In genomic region chr7:24487403-24487802, GRCm38 (mm10) we compare ENCODE assay signal across 18 mouse cellular contexts. TPM values are rescaled to one million over a fixed set of nuclear protein-coding genes. Genes with fewer than 3 reads are reported as not detected.
A peak's percentile ranks its signal among the peaks of the same experiment; 100 is the strongest.
DNase-seq lines count a peak whose midpoint lies in the region; ATAC-seq and TF ChIP-seq lines count a peak whose summit lies in the region.
"Had no signal": no experiment of that assay in that cellular context is flagged by ENCODE, and none has a peak within 500 bp of the region (broad histone marks: within the 10 kb centered on the region; RNA-seq: fewer than 3 reads in every experiment).

No protein-coding gene starts in this region.

- H3K27ac ChIP-seq in layer of hippocampus, adult 2 months, result peak overlapping the region; percentile 94
- peak overlapping the region; percentile 84 for H3K27ac ChIP-seq in forebrain, embryonic 12.5 days
- H3K27ac ChIP-seq in hindbrain, embryonic 15.5 days (replicated peaks), result peak overlapping the region; percentile 76
- H3K27ac ChIP-seq in neural tube, embryonic 13.5 days (replicated peaks), result peak overlapping the region; percentile 81
- H3K27ac ChIP-seq: embryonic facial prominence, embryonic 12.5 days; limb, embryonic 15.5 days had no signal

- no peak overlapping the region for H3K4me3 ChIP-seq in layer of hippocampus, adult 2 months
- no peak overlapping the region; the same call in 1 of the 2 replicates for H3K4me3 ChIP-seq in forebrain, embryonic 12.5 days (replicated peaks)
- no peak overlapping the region for H3K4me3 ChIP-seq in hindbrain, embryonic 15.5 days
- H3K4me3 ChIP-seq in neural tube, embryonic 13.5 days, result peak overlapping the region; percentile 29; the same call in 1 of the 2 replicates
- H3K4me3 ChIP-seq: embryonic facial prominence, embryonic 12.5 days; limb, embryonic 15.5 days had no signal

- WGBS in forebrain, embryonic 12.5 days, result 25% methylated on average over 3 of the region's 3 CpGs
- 27% methylated on average over 3 of the region's 3 CpGs for WGBS in hindbrain, embryonic 15.5 days
- 31% methylated on average over 3 of the region's 3 CpGs for WGBS in neural tube, embryonic 13.5 days

- H3K9me3 ChIP-seq in forebrain, embryonic 12.5 days, result no peaks in the 10 kb centered on the region
- no peaks in the 10 kb centered on the region for H3K9me3 ChIP-seq in hindbrain, embryonic 15.5 days
- no peaks in the 10 kb centered on the region for H3K9me3 ChIP-seq in neural tube, embryonic 13.5 days
- H3K9me3 ChIP-seq: embryonic facial prominence, embryonic 12.5 days; limb, embryonic 15.5 days had no signal

- H3K27me3 ChIP-seq in forebrain, embryonic 12.5 days, result no peaks in the 10 kb centered on the region
- no peaks in the 10 kb centered on the region for H3K27me3 ChIP-seq in hindbrain, embryonic 15.5 days
- H3K27me3 ChIP-seq in neural tube, embryonic 13.5 days, result no peaks in the 10 kb centered on the region
- H3K27me3 ChIP-seq: Patski had no signal

- no peak for ATAC-seq in forebrain, embryonic 12.5 days (ENCODE audit: low FRiP score)
- no peak for ATAC-seq in hindbrain, embryonic 15.5 days (ENCODE audit: low FRiP score, low read depth)
- peak; percentile 9; the same call in 1 of the 2 replicates for ATAC-seq in neural tube, embryonic 13.5 days (ENCODE audit: low read depth)
- ATAC-seq: Patski had no signal

- peaks cover 55% of the 10 kb centered on the region for H3K4me1 ChIP-seq in forebrain, embryonic 12.5 days
- peaks cover 68% of the 10 kb centered on the region for H3K4me1 ChIP-seq in hindbrain, embryonic 15.5 days (replicated peaks)
- H3K4me1 ChIP-seq in neural tube, embryonic 13.5 days (replicated peaks), result peaks cover 58% of the 10 kb centered on the region

- peaks cover 23% of the 10 kb centered on the region for H3K36me3 ChIP-seq in forebrain, embryonic 12.5 days (replicated peaks)
- peaks cover 6% of the 10 kb centered on the region; the same call in 1 of the 2 replicates for H3K36me3 ChIP-seq in hindbrain, embryonic 15.5 days
- H3K36me3 ChIP-seq in neural tube, embryonic 13.5 days, result peaks cover 23% of the 10 kb centered on the region
- H3K36me3 ChIP-seq: embryonic facial prominence, embryonic 12.5 days; limb, embryonic 15.5 days had no signal

- peak overlapping the region; percentile 57 for H3K4me2 ChIP-seq in forebrain, embryonic 12.5 days
- H3K4me2 ChIP-seq in hindbrain, embryonic 15.5 days, result peak overlapping the region; percentile 76
- H3K4me2 ChIP-seq in neural tube, embryonic 13.5 days, result peak overlapping the region; percentile 86
- H3K4me2 ChIP-seq: embryonic facial prominence, embryonic 12.5 days; limb, embryonic 15.5 days had no signal

- no peak for TF ChIP-seq CTCF in layer of hippocampus, adult 2 months (conservative IDR thresholded peaks at IDR 0.05)

- peak overlapping the region; percentile 64; the same call in 1 of the 2 replicates for H3K9ac ChIP-seq in forebrain, embryonic 12.5 days
- H3K9ac ChIP-seq in hindbrain, embryonic 15.5 days, result 0 out of 2 replicates have a peak overlapping the region, but pooled peaks have one; percentile 39
- H3K9ac ChIP-seq in neural tube, embryonic 13.5 days, result peak overlapping the region; percentile 71
- H3K9ac ChIP-seq: embryonic facial prominence, embryonic 12.5 days; limb, embryonic 15.5 days had no signal

- DNase-seq in layer of hippocampus, adult 2 months (ENCODE audit: low spot score in 2 of 2), result no peak
- DNase-seq in layer of hippocampus, adult 11-12 months (ENCODE audit: low spot score), result no peak
- no peak for DNase-seq in urinary bladder, postnatal 25 days (ENCODE audit: low spot score)
- DNase-seq in urinary bladder, postnatal 10 days (ENCODE audit: low spot score), result no peak
- no peak for DNase-seq in B cell, adult 2 months
- DNase-seq: adrenal gland, adult 2 months; kidney, adult 9 months; layer of hippocampus, postnatal 36 days; lung, postnatal 14 days had no signal

RNA-seq across cellular contexts. Expression of gene Cadm4, which starts 5.6 kb away (rescaled TPM):
- total RNA-seq in layer of hippocampus, adult 2 months (2021), result 100 to 1,000 TPM; 128 to 132 TPM
- polyA plus RNA-seq in forebrain, embryonic 12.5 days (2016; fragmentation: Nextera tagmentation; extraction: Ambion mirVana), result 32.1 and 38.3 TPM in 2 replicates
- 77.9 and 80.4 TPM in 2 replicates for polyA plus RNA-seq in hindbrain, embryonic 15.5 days (2015; fragmentation: Nextera tagmentation; extraction: Ambion mirVana)
- polyA plus RNA-seq in neural tube, embryonic 13.5 days (2015; fragmentation: Nextera tagmentation; extraction: Ambion mirVana), result 56.3 and 71.3 TPM in 2 replicates

RNA-seq across cellular contexts. Expression of gene Zfp428, which starts 19.4 kb away (rescaled TPM):
- total RNA-seq in layer of hippocampus, adult 2 months (2021), result 10 to 100 TPM; 32.6 to 41.6 TPM
- polyA plus RNA-seq in forebrain, embryonic 12.5 days (2016; fragmentation: Nextera tagmentation; extraction: Ambion mirVana), result 170 and 182 TPM in 2 replicates
- 281 and 307 TPM in 2 replicates for polyA plus RNA-seq in hindbrain, embryonic 15.5 days (2015; fragmentation: Nextera tagmentation; extraction: Ambion mirVana)
- 243 and 251 TPM in 2 replicates for polyA plus RNA-seq in neural tube, embryonic 13.5 days (2015; fragmentation: Nextera tagmentation; extraction: Ambion mirVana)

RNA-seq across cellular contexts. Expression of gene AC161166.1, which starts 24.9 kb away (rescaled TPM):
- total RNA-seq in layer of hippocampus, adult 2 months (2021), result not detected
- polyA plus RNA-seq in forebrain, embryonic 12.5 days (2016; fragmentation: Nextera tagmentation; extraction: Ambion mirVana), result 1.6 and 1.7 TPM in 2 replicates
- polyA plus RNA-seq in hindbrain, embryonic 15.5 days (2015; fragmentation: Nextera tagmentation; extraction: Ambion mirVana), result 1.00 and 1.5 TPM in 2 replicates
- 1.1 and 1.5 TPM in 2 replicates for polyA plus RNA-seq in neural tube, embryonic 13.5 days (2015; fragmentation: Nextera tagmentation; extraction: Ambion mirVana)
- total RNA-seq: adrenal gland, adult 2 months; gastrocnemius, postnatal 4 days; layer of hippocampus, postnatal 36 days had no signal
- polyA plus RNA-seq: adrenal gland, adult 2 months; frontal cortex, adult 2 months had no signal

RNA-seq across cellular contexts. Expression of gene Plaur, which starts 25.1 kb away (rescaled TPM):
- total RNA-seq in layer of hippocampus, adult 2 months (2021), result under 1 TPM; 0.23 to 0.32 TPM
- 1.0 and 1.2 TPM in 2 replicates for polyA plus RNA-seq in forebrain, embryonic 12.5 days (2016; fragmentation: Nextera tagmentation; extraction: Ambion mirVana)
- 1.3 and 1.5 TPM in 2 replicates for polyA plus RNA-seq in hindbrain, embryonic 15.5 days (2015; fragmentation: Nextera tagmentation; extraction: Ambion mirVana)
- polyA plus RNA-seq in neural tube, embryonic 13.5 days (2015; fragmentation: Nextera tagmentation; extraction: Ambion mirVana), result 1.3 and 2.2 TPM in 2 replicates

RNA-seq across cellular contexts. Expression of gene Irgc1, which starts 35.3 kb away (rescaled TPM):
- total RNA-seq in layer of hippocampus, adult 2 months (2021), result not detected
- polyA plus RNA-seq in forebrain, embryonic 12.5 days (2016; fragmentation: Nextera tagmentation; extraction: Ambion mirVana), result not detected in 2 replicates
- polyA plus RNA-seq in hindbrain, embryonic 15.5 days (2015; fragmentation: Nextera tagmentation; extraction: Ambion mirVana), result not detected in 2 replicates
- polyA plus RNA-seq in neural tube, embryonic 13.5 days (2015; fragmentation: Nextera tagmentation; extraction: Ambion mirVana), result not detected in 2 replicates
- total RNA-seq: adrenal gland, adult 2 months; layer of hippocampus, postnatal 36 days had no signal
- polyA plus RNA-seq: adrenal gland, adult 2 months; embryonic facial prominence, embryonic 12.5 days; heart, postnatal 0 days; Patski had no signal
